Mouse (Mus musculus) neural tube, embryonic 12.5 days (tissue): ENCODE data around the gene D130040H23Rik. TPM values are rescaled to one million over a fixed set of nuclear protein-coding genes. Genes with fewer than 3 reads are reported as not detected.
A peak's percentile ranks its signal among the peaks of the same experiment; 100 is the strongest.
"Not testable (repeated sequence)": the region's sequence is repeated elsewhere in the genome, so short reads cannot be mapped to it uniquely, and the experiment has no call there.

Experiments
- ATAC-seq: fragments of 200-750 bp; cut with Nextera tagmentation; 2 replicates; pipeline ENCODE4 v1.8.0; 2017; ENCODE audit warnings: low read depth, mild to moderate bottlenecking, moderate TSS enrichment, moderate library complexity; ENCODE audit not compliant: low FRiP score
- H3K27ac ChIP-seq: fragments of 300-500 bp; sonication (generic); 2 replicates; pipeline ENCODE4 v1.5.1; 2016
- H3K27me3 ChIP-seq: fragments of 300-500 bp; sonication (generic); replicated peaks from 2 replicates; pipeline ENCODE4 v1.6.1; 2016; ENCODE audit warnings: mild to moderate bottlenecking
- H3K36me3 ChIP-seq: fragments of 300-500 bp; sonication (generic); 2 replicates; pipeline ENCODE4 v1.6.1; 2016; ENCODE audit warnings: mild to moderate bottlenecking
- H3K4me1 ChIP-seq: fragments of 300-500 bp; sonication (generic); 2 replicates; pipeline ENCODE4 v1.6.1; 2016
- H3K4me2 ChIP-seq: fragments of 300-500 bp; sonication (generic); replicated peaks from 2 replicates; pipeline ENCODE4 v1.6.1; 2016; ENCODE audit warnings: mild to moderate bottlenecking
- H3K4me3 ChIP-seq: fragments of 300-500 bp; sonication (generic); 2 replicates; pipeline ENCODE4 v1.5.1; 2016
- H3K9ac ChIP-seq: fragments of 300-500 bp; sonication (generic); 2 replicates; pipeline ENCODE4 v1.6.1; 2016; ENCODE audit warnings: mild to moderate bottlenecking
- H3K9me3 ChIP-seq: fragments of 300-500 bp; sonication (generic); 2 replicates; pipeline ENCODE4 v1.6.1; 2016; ENCODE audit warnings: mild to moderate bottlenecking
- WGBS: fragments of 180-500 bp; shearing (Covaris S2); methylation state at CpG from one replicate; pipeline ENCODE4 v1.1.7; 2016; 5-methylcytosine and 5-hydroxymethylcytosine counted together
- polyA plus RNA-seq: library from polyadenylated mRNA; unstranded; fragments of >200 nt; fragmentation: Nextera tagmentation; extraction: Ambion mirVana; gene quantifications from 2 replicates; pipeline ENCODE4 v1.2.1, GENCODE M21; 2016

Gene D130040H23Rik
- polyA plus RNA-seq: 8.8 and 9.4 TPM in 2 replicates

- peaks cover 10% of the 10 kb centered on the region for H3K36me3 ChIP-seq
- H3K9ac ChIP-seq: peak within 1 kb of the TSS; percentile 68
- no peaks in the 10 kb centered on the region for H3K27me3 ChIP-seq
- peak within 1 kb of the TSS; percentile 63 for H3K4me2 ChIP-seq
- H3K9me3 ChIP-seq: peaks cover 7% of the 10 kb centered on the region; the same call in 1 of the 2 replicates
- 10% methylated on average over 12 of the region's 12 CpGs for WGBS
- peak; percentile 100 for ATAC-seq
- H3K4me1 ChIP-seq: peaks cover 7% of the 10 kb centered on the region; the same call in 1 of the 2 replicates
- peak within 1 kb of the TSS; percentile 47; the same call in 1 of the 2 replicates for H3K27ac ChIP-seq
- peak within 1 kb of the TSS; percentile 48 for H3K4me3 ChIP-seq
Observed at GRCm38 (mm10) chr8:69270386-69271202, at the start of gene D130040H23Rik. Gene D130040H23Rik, plus strand, starts transcription at chr8:69271080.

GRCm38 (mm10) chr8:69242541-69242940 is 28.3 kb upstream of the D130040H23Rik start:
- H3K9me3 ChIP-seq: no peaks in the 10 kb centered on the region
- no peaks in the 10 kb centered on the region for H3K4me1 ChIP-seq
- H3K9ac ChIP-seq: no peak overlapping the region
- H3K4me3 ChIP-seq: no peak overlapping the region
- H3K4me2 ChIP-seq: no peak overlapping the region
- H3K36me3 ChIP-seq: no peaks in the 10 kb centered on the region
- no peak for ATAC-seq
- 86% methylated on average over 2 of the region's 2 CpGs for WGBS
- H3K27me3 ChIP-seq: no peaks in the 10 kb centered on the region
- no peak overlapping the region for H3K27ac ChIP-seq

GRCm38 (mm10) chr8:69268525-69268924 is 2.4 kb upstream of the D130040H23Rik start:
- 46% methylated on average over 4 of the region's 4 CpGs for WGBS
- Histone ChIP-seq H3K27me3 (no peaks in the 10 kb centered on the region), H3K9me3 (no peaks in the 10 kb centered on the region), H3K4me2 (no peak overlapping the region), H3K9ac (no peak overlapping the region), H3K36me3 (no peaks in the 10 kb centered on the region), H3K4me1 (peaks cover 7% of the 10 kb centered on the region; the same call in 1 of the 2 replicates), H3K27ac (no peak overlapping the region), H3K4me3 (no peak overlapping the region)
- no peak for ATAC-seq

- peaks cover 14% of the 10 kb centered on the region for H3K36me3 ChIP-seq
- WGBS: 16% methylated on average over 6 of the region's 6 CpGs
- ATAC-seq: peak; percentile 95
- H3K27ac ChIP-seq: peak overlapping the region; percentile 47; the same call in 1 of the 2 replicates
- peaks cover 10% of the 10 kb centered on the region; the same call in 1 of the 2 replicates for H3K9me3 ChIP-seq
- H3K4me1 ChIP-seq: peaks cover 7% of the 10 kb centered on the region; the same call in 1 of the 2 replicates
- peak overlapping the region; percentile 63 for H3K4me2 ChIP-seq
- peak overlapping the region; percentile 68 for H3K9ac ChIP-seq
- H3K4me3 ChIP-seq: peak overlapping the region; percentile 48
- no peaks in the 10 kb centered on the region for H3K27me3 ChIP-seq
Observed at GRCm38 (mm10) chr8:69271203-69271554, 299 bp downstream of the D130040H23Rik start.

- H3K27me3 ChIP-seq: no peaks in the 10 kb centered on the region
- 87% methylated on average over 6 of the region's 6 CpGs for WGBS
- H3K4me3 ChIP-seq: no peak overlapping the region
- H3K4me2 ChIP-seq: no peak overlapping the region
- H3K4me1 ChIP-seq: peaks cover 7% of the 10 kb centered on the region; the same call in 1 of the 2 replicates
- peaks cover 18% of the 10 kb centered on the region; the same call in 1 of the 2 replicates for H3K9me3 ChIP-seq
- no peak overlapping the region for H3K9ac ChIP-seq
- peaks cover 14% of the 10 kb centered on the region for H3K36me3 ChIP-seq
- no peak for ATAC-seq
- H3K27ac ChIP-seq: no peak overlapping the region
Observed at GRCm38 (mm10) chr8:69272435-69272834, 1.6 kb downstream of the D130040H23Rik start.

GRCm38 (mm10) chr8:69324771-69325170 is 53.9 kb downstream of the D130040H23Rik start:
- Histone ChIP-seq H3K36me3 (no peaks in the 10 kb centered on the region), H3K27ac (no peak overlapping the region), H3K27me3 (no peaks in the 10 kb centered on the region), H3K4me3 (no peak overlapping the region), H3K4me1 (no peaks in the 10 kb centered on the region), H3K9me3 (no peaks in the 10 kb centered on the region), H3K4me2 (no peak overlapping the region), H3K9ac (no peak overlapping the region)
- whole genome bisulfite sequencing: 89% methylated on average over 2 of the region's 2 CpGs
- ATAC-seq: no peak

GRCm38 (mm10) chr8:69328301-69329288 is 57.7 kb downstream of the D130040H23Rik start:
- H3K27me3 ChIP-seq: no peaks in the 10 kb centered on the region
- no peaks in the 10 kb centered on the region for H3K36me3 ChIP-seq
- H3K27ac ChIP-seq: no peak overlapping the region
- peak overlapping the region; percentile 29 for H3K4me3 ChIP-seq
- WGBS: 17% methylated on average over 24 of the region's 24 CpGs
- peak overlapping the region; percentile 62 for H3K4me2 ChIP-seq
- no peaks in the 10 kb centered on the region for H3K4me1 ChIP-seq
- ATAC-seq: peak; percentile 90
- no peaks in the 10 kb centered on the region for H3K9me3 ChIP-seq
- H3K9ac ChIP-seq: peak overlapping the region; percentile 42; the same call in 1 of the 2 replicates

GRCm38 (mm10) chr8:69329289-69329688 is 58.4 kb downstream of the D130040H23Rik start:
- ATAC-seq: peak; percentile 13; the same call in 1 of the 2 replicates
- not testable (repeated sequence) for H3K4me1 ChIP-seq, H3K27me3 ChIP-seq, H3K27ac ChIP-seq, H3K9me3 ChIP-seq, H3K36me3 ChIP-seq
- Histone ChIP-seq H3K9ac (peak overlapping the region; percentile 42; the same call in 1 of the 2 replicates), H3K4me3 (peak overlapping the region; percentile 29; the same call in 1 of the 2 replicates), H3K4me2 (peak overlapping the region; percentile 62)
- 68% methylated on average over 6 of the region's 6 CpGs for WGBS

Other genes starting within 250 kb of the D130040H23Rik start
- gene Zfp930, start 62.0 kb upstream of the D130040H23Rik start, polyA plus RNA-seq: 11.4 and 12.7 TPM in 2 replicates
- gene Gm9495, start 182.5 kb downstream of the D130040H23Rik start, polyA plus RNA-seq: not detected in 2 replicates